Mouse (Mus musculus) CH12.LX (cell line): ENCODE data around the gene 1700067K01Rik.

Source experiments
- ELF1 ChIP-seq: IDR thresholded peaks from 2 replicates; pipeline ENCODE4 v1.6.1; 2014; ENCODE audit warnings: low read depth, mild to moderate bottlenecking, inconsistent platforms, low read length, improper control_type of control experiment
- EP300 ChIP-seq: IDR thresholded peaks from 2 replicates; pipeline ENCODE4 v1.6.1; 2011; ENCODE audit warnings: low read length, improper control_type of control experiment
- MAFK ChIP-seq: IDR thresholded peaks from 2 replicates; pipeline ENCODE4 v1.6.1; 2011; ENCODE audit warnings: low read length, improper control_type of control experiment; ENCODE audit not compliant: insufficient replicate concordance
- MEF2A ChIP-seq: IDR thresholded peaks from 2 replicates; pipeline ENCODE4 v1.6.1; 2014; ENCODE audit warnings: low read depth, mild to moderate bottlenecking, inconsistent platforms, low read length, improper control_type of control experiment, borderline replicate concordance
- POLR2A ChIP-seq: IDR thresholded peaks from 2 replicates; pipeline ENCODE4 v1.6.1; 2011; ENCODE audit warnings: low read depth, mild to moderate bottlenecking, improper control_type of control experiment, low read length
- RCOR1 ChIP-seq: conservative IDR thresholded peaks from 2 replicates; pipeline ENCODE4 v1.6.1; 2012; ENCODE audit warnings: low read depth, mild to moderate bottlenecking, inconsistent platforms, low read length, improper control_type of control experiment
- USF1 ChIP-seq: IDR thresholded peaks from 2 replicates; pipeline ENCODE4 v1.6.1; 2014; ENCODE audit warnings: low read depth, mild to moderate bottlenecking, inconsistent platforms, low read length, improper control_type of control experiment
- USF2 ChIP-seq: conservative IDR thresholded peaks from 2 replicates; pipeline ENCODE4 v1.6.1; 2011; ENCODE audit warnings: low read depth, low read length, improper control_type of control experiment
- ZMIZ1 ChIP-seq: IDR thresholded peaks from 2 replicates; pipeline ENCODE4 v1.6.1; 2012; ENCODE audit warnings: low read depth, mild to moderate bottlenecking, inconsistent platforms, low read length, improper control_type of control experiment

GRCm38 (mm10) chr8:84038015-84038414 lies 36.7 kb downstream of the 1700067K01Rik start:
- TF ChIP-seq USF1 (no peak), RCOR1 (no peak), MEF2A (no peak), ELF1 (no peak), USF2 (no peak), ZMIZ1 (no peak), EP300 (no peak), POLR2A (no peak), MAFK (no peak)
